Mouse (Mus musculus): ENCODE data around the gene Gng12. TPM values are rescaled to one million over a fixed set of nuclear protein-coding genes. Genes with fewer than 3 reads are reported as not detected.
"Not testable (repeated sequence)": the region's sequence is repeated elsewhere in the genome, so short reads cannot be mapped to it uniquely, and the experiment has no call there.

Gng12 gene
- polyA plus RNA-seq, 1 experiment from 2014 or later, result 18.8 TPM

DNA sequence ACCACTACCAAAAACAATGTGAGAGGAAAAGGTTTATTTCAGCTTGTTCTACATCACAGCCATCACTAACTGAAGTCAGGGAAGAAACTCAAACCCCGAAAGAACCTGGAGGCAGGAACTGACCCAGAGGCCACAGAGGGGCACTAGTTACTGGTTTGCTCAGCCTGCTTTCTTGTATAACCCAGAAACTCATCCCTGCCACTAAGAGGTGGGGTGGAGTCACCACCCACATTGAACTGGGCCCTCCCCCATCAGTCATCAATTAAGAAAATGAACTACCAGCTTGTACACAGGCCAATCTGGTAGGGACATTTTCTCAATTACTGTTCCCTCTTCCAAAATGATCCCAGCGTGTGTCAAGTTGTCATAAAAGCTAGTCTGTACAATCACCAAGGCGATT lies 130.5 kb downstream of the Gng12 start:
- H3K36me3 ChIP-seq, result no peaks in the 10 kb centered on the region
- H3K4me3 ChIP-seq (replicated peaks), result no peak overlapping the region
- H3K27me3 ChIP-seq, result peaks cover 13% of the 10 kb centered on the region
- H3K9ac ChIP-seq (replicated peaks), result no peak overlapping the region
- no peak for ATAC-seq
- H3K9me3 ChIP-seq, result no peaks in the 10 kb centered on the region
- H3K4me2 ChIP-seq (replicated peaks), result no peak overlapping the region
- 83% methylated on average over 3 of the region's 3 CpGs for WGBS
- H3K27ac ChIP-seq, result no peak overlapping the region
- peaks cover 5% of the 10 kb centered on the region for H3K4me1 ChIP-seq (replicated peaks)

- Histone ChIP-seq H3K27ac (no peak overlapping the region), H3K4me2 (replicated peaks) (no peak overlapping the region), H3K9ac (replicated peaks) (no peak overlapping the region), H3K36me3 (no peaks in the 10 kb centered on the region), H3K27me3 (peaks cover 16% of the 10 kb centered on the region), H3K4me1 (replicated peaks) (peaks cover 5% of the 10 kb centered on the region), H3K9me3 (no peaks in the 10 kb centered on the region), H3K4me3 (replicated peaks) (no peak overlapping the region)
- no peak for ATAC-seq
- 85% methylated on average over 9 of the region's 9 CpGs for WGBS
Observed at GRCm38 (mm10) chr6:67027438-67028142, 131.4 kb downstream of the Gng12 start.

DNA sequence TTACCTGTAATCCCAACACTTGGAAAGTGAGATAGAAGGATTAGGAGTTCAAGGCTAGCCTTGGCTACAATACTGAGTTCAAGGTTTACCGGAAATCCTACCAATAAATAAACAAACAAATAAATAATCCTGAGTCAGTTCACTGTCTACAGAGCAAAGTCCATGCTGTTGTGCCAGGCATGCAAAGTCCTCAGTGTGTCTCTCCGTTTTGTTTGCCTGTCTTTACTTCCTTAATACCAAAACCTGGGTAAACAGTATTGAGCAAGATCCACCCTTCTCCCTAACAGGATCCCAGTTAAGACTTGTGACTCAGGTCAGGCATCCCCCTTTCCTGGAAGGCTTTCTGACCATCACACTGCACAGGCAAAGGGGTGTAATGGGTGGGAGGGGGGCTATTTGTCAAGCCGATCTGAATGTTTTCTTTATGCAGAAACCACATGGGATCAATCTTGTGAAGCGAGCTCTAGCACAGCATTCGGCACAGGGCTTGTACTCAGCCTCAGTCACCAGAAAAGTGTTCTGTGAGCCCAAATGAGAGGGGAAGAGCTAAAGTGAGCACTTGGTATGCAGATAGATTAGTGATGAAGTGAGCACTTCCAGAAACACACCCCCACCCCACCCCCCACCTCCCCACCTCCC lies 133.2 kb downstream of the Gng12 start:
- Histone ChIP-seq H3K27ac (no peak overlapping the region), H3K36me3 (no peaks in the 10 kb centered on the region), H3K4me1 (replicated peaks) (peaks cover 9% of the 10 kb centered on the region), H3K27me3 (peaks cover 22% of the 10 kb centered on the region), H3K4me2 (replicated peaks) (no peak overlapping the region), H3K9me3 (no peaks in the 10 kb centered on the region), H3K9ac (replicated peaks) (no peak overlapping the region), H3K4me3 (replicated peaks) (no peak overlapping the region)
- no peak for ATAC-seq
- WGBS, result 31% methylated on average over 5 of the region's 5 CpGs

DNA sequence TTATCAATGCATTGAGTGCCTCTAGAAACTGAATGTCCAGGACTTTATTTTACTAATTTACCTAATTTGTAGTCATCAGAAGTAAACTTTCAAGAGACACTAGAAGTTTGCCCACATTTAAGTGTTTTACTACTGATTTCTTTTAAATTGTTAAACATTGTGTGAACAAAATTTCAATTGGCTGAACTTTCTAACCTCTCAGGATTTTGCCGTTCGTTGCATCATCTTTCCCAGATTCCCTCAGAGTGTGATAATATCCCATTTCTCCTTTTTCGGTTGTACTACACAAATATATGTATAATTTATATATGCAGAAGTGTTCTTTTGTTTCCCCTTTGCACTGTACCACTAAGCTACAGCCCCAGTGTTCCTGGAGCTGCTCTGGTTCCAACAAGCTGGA lies 133.8 kb downstream of the Gng12 start:
- no peaks in the 10 kb centered on the region for H3K36me3 ChIP-seq
- peaks cover 13% of the 10 kb centered on the region for H3K4me1 ChIP-seq (replicated peaks)
- no peak overlapping the region for H3K27ac ChIP-seq
- H3K27me3 ChIP-seq, result peaks cover 25% of the 10 kb centered on the region
- H3K9me3 ChIP-seq, result no peaks in the 10 kb centered on the region
- WGBS, result 18% methylated on average over 3 of the region's 3 CpGs
- H3K4me3 ChIP-seq (replicated peaks), result no peak overlapping the region
- peak overlapping the region; percentile 23; the same call in 1 of the 2 replicates for H3K4me2 ChIP-seq (replicated peaks)
- no peak for ATAC-seq
- H3K9ac ChIP-seq (replicated peaks), result no peak overlapping the region

GRCm38 (mm10) chr6:67030416-67030815 lies 134.2 kb downstream of the Gng12 start:
- peaks cover 26% of the 10 kb centered on the region for H3K27me3 ChIP-seq

DNA sequence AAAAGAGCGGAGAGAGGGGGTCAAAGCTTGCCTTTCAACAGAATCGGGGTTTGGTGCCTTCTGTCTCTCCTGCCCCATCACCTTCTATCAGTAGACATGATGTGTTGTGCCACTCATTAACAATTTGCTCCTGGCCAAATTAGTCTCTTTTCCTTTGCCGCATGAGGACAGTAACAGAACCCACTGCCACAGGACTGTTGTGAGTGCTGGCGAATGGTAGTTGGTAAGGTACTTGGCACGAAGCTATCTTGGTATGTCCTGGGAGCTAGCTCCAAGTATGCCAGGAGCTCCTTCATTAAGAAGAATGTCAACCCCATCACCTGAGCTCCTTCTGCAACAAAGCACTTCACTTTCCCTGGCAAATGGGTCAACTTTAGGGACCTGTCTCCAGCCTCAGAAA lies 134.6 kb downstream of the Gng12 start:
- ATAC-seq, result no peak

More at GRCm38 (mm10) chr6:67030416-67030815, 134.2 kb downstream of the Gng12 start:
- Histone ChIP-seq H3K4me1 (replicated peaks) (peaks cover 16% of the 10 kb centered on the region), H3K9me3 (no peaks in the 10 kb centered on the region), H3K4me3 (replicated peaks) (no peak overlapping the region), H3K4me2 (replicated peaks) (peak overlapping the region; percentile 23; the same call in 1 of the 2 replicates), H3K36me3 (no peaks in the 10 kb centered on the region), H3K27ac (no peak overlapping the region), H3K9ac (replicated peaks) (no peak overlapping the region)
- no peak for ATAC-seq
- WGBS, result 6% methylated on average over 2 of the region's 2 CpGs

DNA sequence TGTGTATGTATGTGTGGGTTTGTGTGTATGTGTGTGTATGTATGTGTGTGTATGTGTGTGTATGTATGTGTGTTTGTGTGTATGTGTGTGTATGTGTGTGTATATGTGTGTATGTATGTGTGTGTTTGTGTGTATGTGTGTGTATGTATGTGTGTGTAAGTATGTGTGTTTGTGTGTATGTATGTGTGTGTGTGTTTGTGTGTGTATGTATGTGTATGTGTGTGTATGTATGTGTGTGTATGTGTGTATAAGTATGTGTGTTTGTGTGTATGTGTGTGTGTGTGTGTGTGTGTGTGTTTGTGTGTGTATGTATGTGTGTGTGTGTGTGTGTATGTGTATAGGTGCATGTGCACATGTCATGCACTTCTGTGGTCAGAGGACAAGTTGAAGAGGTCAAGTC lies 136.4 kb downstream of the Gng12 start:
- H3K4me2 ChIP-seq (replicated peaks); H3K36me3 ChIP-seq; H3K9ac ChIP-seq (replicated peaks); H3K4me3 ChIP-seq (replicated peaks); H3K27ac ChIP-seq; ATAC-seq; H3K9me3 ChIP-seq: not testable (repeated sequence)
- H3K4me1 ChIP-seq (replicated peaks), result peaks cover 26% of the 10 kb centered on the region
- peaks cover 29% of the 10 kb centered on the region for H3K27me3 ChIP-seq

More for the DNA sequence above, 134.6 kb downstream of the Gng12 start:
- no peak overlapping the region for H3K4me3 ChIP-seq (replicated peaks)
- no peak overlapping the region for H3K27ac ChIP-seq
- no peak overlapping the region for H3K4me2 ChIP-seq (replicated peaks)
- peaks cover 20% of the 10 kb centered on the region for H3K4me1 ChIP-seq (replicated peaks)
- no peaks in the 10 kb centered on the region for H3K9me3 ChIP-seq
- H3K27me3 ChIP-seq, result peaks cover 29% of the 10 kb centered on the region
- H3K36me3 ChIP-seq, result no peaks in the 10 kb centered on the region
- no peak overlapping the region for H3K9ac ChIP-seq (replicated peaks)
- WGBS, result 16% methylated on average over 5 of the region's 5 CpGs

DNA sequence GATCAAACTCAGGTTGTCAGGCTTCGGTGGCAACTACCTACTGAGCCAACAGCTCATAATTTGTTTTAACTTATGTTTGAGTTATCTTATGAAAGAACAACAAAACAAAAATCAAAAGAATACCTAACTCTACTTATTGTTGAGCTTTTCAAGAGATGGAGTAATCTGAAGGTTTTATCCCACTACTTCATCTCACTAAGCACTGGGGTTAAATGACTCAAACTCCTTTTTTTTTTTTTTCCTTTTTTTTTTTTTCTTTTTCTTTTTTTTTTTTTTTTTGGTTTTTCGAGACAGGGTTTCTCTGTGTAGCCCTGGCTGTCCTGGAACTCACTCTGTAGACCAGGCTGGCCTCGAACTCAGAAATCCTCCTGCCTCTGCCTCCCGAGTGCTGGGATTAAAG lies 136.8 kb downstream of the Gng12 start:
- not testable (repeated sequence) for H3K27ac ChIP-seq; H3K4me2 ChIP-seq (replicated peaks); ATAC-seq; H3K4me3 ChIP-seq (replicated peaks); H3K9ac ChIP-seq (replicated peaks); H3K9me3 ChIP-seq; H3K36me3 ChIP-seq
- H3K4me1 ChIP-seq (replicated peaks), result peaks cover 28% of the 10 kb centered on the region
- 90% methylated on average over 3 of the region's 4 CpGs for WGBS
- H3K27me3 ChIP-seq, result peaks cover 29% of the 10 kb centered on the region

GRCm38 (mm10) chr6:67033604-67034003 lies 137.4 kb downstream of the Gng12 start:
- Histone ChIP-seq H3K9ac (replicated peaks) (no peak overlapping the region), H3K36me3 (no peaks in the 10 kb centered on the region), H3K4me2 (replicated peaks) (no peak overlapping the region), H3K9me3 (no peaks in the 10 kb centered on the region), H3K27ac (no peak overlapping the region), H3K4me1 (replicated peaks) (peaks cover 28% of the 10 kb centered on the region), H3K4me3 (replicated peaks) (no peak overlapping the region), H3K27me3 (peaks cover 29% of the 10 kb centered on the region)
- no peak for ATAC-seq
- 71% methylated on average over 4 of the region's 4 CpGs for WGBS

DNA sequence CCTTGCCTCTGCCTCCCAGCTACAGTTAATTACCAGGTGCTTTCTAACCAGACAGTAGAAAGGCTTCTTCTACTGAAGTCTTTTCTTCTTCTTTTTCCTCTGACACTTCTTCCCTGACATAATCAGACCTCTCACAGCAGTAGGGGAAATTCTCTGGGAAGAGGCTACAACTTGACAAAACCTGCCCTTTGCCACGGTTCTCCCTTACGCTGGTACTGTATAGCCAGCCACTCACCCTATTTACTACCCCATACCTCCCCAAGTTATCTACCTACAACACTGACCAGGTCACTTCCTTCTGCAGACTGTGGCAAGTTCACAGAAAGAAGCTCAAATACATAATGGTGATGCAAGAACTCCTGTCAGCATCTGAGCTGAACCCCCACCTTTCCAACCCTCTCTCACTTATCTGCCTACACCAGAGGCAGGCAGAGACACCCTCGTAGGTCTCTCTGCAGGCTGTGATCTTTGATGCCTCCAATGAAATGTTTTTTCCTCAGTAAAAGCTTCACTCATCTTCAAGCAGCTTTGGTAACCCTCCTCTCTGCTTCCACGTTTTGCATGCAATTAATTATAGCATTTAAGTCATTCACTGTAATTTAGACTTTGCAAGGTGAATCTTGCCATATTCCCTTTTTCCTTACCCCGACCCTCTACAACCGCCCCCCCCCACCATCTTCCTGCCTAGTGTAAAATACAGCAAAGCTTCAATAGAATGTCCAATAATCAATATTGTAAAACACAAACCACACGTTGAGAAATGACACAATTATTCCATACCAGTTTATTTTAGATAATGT lies 138.3 kb downstream of the Gng12 start:
- Histone ChIP-seq H3K27ac (no peak overlapping the region), H3K36me3 (no peaks in the 10 kb centered on the region), H3K4me3 (replicated peaks) (no peak overlapping the region; the same call in 1 of the 2 replicates), H3K27me3 (peaks cover 29% of the 10 kb centered on the region), H3K4me1 (replicated peaks) (peaks cover 28% of the 10 kb centered on the region), H3K4me2 (replicated peaks) (peak overlapping the region; percentile 38), H3K9me3 (no peaks in the 10 kb centered on the region), H3K9ac (replicated peaks) (peak overlapping the region; percentile 36; the same call in 1 of the 2 replicates)
- 48% methylated on average over 7 of the region's 7 CpGs for WGBS
- ATAC-seq, result no peak

DNA sequence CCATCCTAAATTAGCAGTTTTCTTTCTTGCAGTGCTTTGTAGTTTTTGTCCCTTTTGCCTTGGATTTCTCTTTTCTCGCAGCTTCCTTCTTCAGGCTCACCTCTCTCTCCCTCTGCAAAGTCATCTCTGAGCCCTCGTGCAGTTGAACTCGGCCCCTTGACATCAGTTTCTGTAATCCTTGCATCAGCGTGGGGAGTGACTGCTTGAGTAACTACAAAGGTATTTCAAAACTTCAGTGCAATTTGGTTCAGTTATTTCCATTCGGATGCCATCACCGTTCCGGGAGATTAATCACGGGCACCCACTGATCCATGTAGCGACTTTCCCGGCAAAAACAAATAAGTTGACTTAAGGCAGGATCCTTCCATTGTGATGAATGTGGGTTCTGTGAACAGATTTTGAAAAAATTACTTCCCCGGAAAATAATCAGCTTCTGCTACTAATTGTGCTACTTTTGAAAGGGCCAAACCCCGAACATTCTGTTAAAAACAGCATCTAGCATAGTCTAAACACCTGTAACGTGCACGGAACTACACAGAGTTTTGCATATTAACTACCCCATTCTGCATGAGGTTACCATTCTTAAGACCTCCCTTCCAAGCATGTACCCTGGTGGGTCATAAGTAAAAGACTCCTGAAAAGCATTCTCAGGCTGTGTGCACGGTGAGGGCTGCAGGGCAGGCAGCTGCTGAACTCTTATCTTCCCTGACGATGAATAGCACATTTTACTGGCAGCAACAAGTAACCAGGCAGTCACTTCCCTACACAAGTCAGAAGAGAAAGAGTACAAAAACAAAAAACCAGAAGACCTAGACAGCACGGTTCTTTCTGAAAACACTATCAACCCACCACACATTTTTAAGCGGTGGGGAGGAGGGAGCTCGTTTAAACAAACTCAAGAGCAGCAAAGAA lies 139.4 kb downstream of the Gng12 start:
- no peak for ATAC-seq
- 2% methylated on average over 19 of the region's 19 CpGs for WGBS
- Histone ChIP-seq H3K9ac (replicated peaks) (peak overlapping the region; percentile 83), H3K27ac (no peak overlapping the region), H3K4me1 (replicated peaks) (peaks cover 23% of the 10 kb centered on the region), H3K9me3 (no peaks in the 10 kb centered on the region), H3K27me3 (peaks cover 26% of the 10 kb centered on the region), H3K4me3 (replicated peaks) (peak overlapping the region; percentile 77), H3K36me3 (no peaks in the 10 kb centered on the region), H3K4me2 (replicated peaks) (peak overlapping the region; percentile 73)
